Mouse (Mus musculus): Measurements from ENCODE around the gene Gm21972. TPM values are rescaled to one million over a fixed set of nuclear protein-coding genes. Genes with fewer than 3 reads are reported as not detected.

Gm21972 gene
- polyA plus RNA-seq, 1 experiment from 2014 or later, result not detected

- Histone ChIP-seq H3K27me3 (ENCODE audit: low read depth, poor library complexity, severe bottlenecking) (no peaks in the 10 kb centered on the region), H3K4me1 (no peaks in the 10 kb centered on the region), H3K9me3 (replicated peaks) (no peaks in the 10 kb centered on the region), H3K4me3 (no peak overlapping the region), H3K36me3 (peaks cover 74% of the 10 kb centered on the region), H3K27ac (no peak overlapping the region)
- no peak for DNase-seq (ENCODE audit: low spot score)
- WGBS, result 91% methylated on average over 9 of the region's 9 CpGs
These were observed 69.3 kb downstream of the Gm21972 start for GRCm38 (mm10) chr1:86202617-86203219.

GRCm38 (mm10) chr1:86210676-86211075, 77.2 kb downstream of the Gm21972 start:
- Histone ChIP-seq H3K9me3 (replicated peaks) (no peaks in the 10 kb centered on the region), H3K36me3 (peaks cover 49% of the 10 kb centered on the region), H3K27me3 (ENCODE audit: low read depth, poor library complexity, severe bottlenecking) (no peaks in the 10 kb centered on the region), H3K4me1 (no peaks in the 10 kb centered on the region), H3K4me3 (no peak overlapping the region), H3K27ac (no peak overlapping the region)
- 87% methylated on average over 7 of the region's 7 CpGs for WGBS
- no peak for DNase-seq (ENCODE audit: low spot score)

- peaks cover 47% of the 10 kb centered on the region for H3K36me3 ChIP-seq
- H3K4me1 ChIP-seq, result no peaks in the 10 kb centered on the region
- H3K9me3 ChIP-seq (replicated peaks), result no peaks in the 10 kb centered on the region
- H3K27me3 ChIP-seq (ENCODE audit: low read depth, poor library complexity, severe bottlenecking), result no peaks in the 10 kb centered on the region
- no peak overlapping the region for H3K27ac ChIP-seq
- 92% methylated on average over 1 of the region's 1 CpGs for WGBS
- no peak for DNase-seq (ENCODE audit: low spot score)
- H3K4me3 ChIP-seq, result no peak overlapping the region
These were observed 78.1 kb downstream of the Gm21972 start for GRCm38 (mm10) chr1:86211498-86211897.

Other genes starting within 250 kb of the Gm21972 start
- gene Itm2c, start 239.4 kb upstream of the Gm21972 start, polyA plus RNA-seq (2016; fragmentation: Nextera tagmentation; extraction: Ambion mirVana), result 170 and 188 TPM in 2 replicates
- 0.13 TPM in 1 of 2 replicates, not detected in the other for gene 4933407L21Rik, start 205.2 kb upstream of the Gm21972 start, polyA plus RNA-seq (2016; fragmentation: Nextera tagmentation; extraction: Ambion mirVana)
- not detected in 2 replicates for gene Gpr55, start 172.6 kb upstream of the Gm21972 start, polyA plus RNA-seq (2016; fragmentation: Nextera tagmentation; extraction: Ambion mirVana)
- gene Spata3, start 116.8 kb upstream of the Gm21972 start, polyA plus RNA-seq (2016; fragmentation: Nextera tagmentation; extraction: Ambion mirVana), result not detected in 2 replicates
- 0.19 and 0.28 TPM in 2 replicates for gene 2810459M11Rik, start 87.8 kb upstream of the Gm21972 start, polyA plus RNA-seq (2016; fragmentation: Nextera tagmentation; extraction: Ambion mirVana)
- 220 and 233 TPM in 2 replicates for gene Psmd1, start 69.2 kb upstream of the Gm21972 start, polyA plus RNA-seq (2016; fragmentation: Nextera tagmentation; extraction: Ambion mirVana)
- 0.28 and 0.50 TPM in 2 replicates for gene Htr2b, start 21.7 kb upstream of the Gm21972 start, polyA plus RNA-seq (2016; fragmentation: Nextera tagmentation; extraction: Ambion mirVana)
- gene Armc9, start 21.1 kb downstream of the Gm21972 start, polyA plus RNA-seq (2016; fragmentation: Nextera tagmentation; extraction: Ambion mirVana), result 34.6 and 37.3 TPM in 2 replicates
- 3.4 and 3.9 TPM in 2 replicates for gene B3gnt7, start 169.2 kb downstream of the Gm21972 start, polyA plus RNA-seq (2016; fragmentation: Nextera tagmentation; extraction: Ambion mirVana)
- 554 and 638 TPM in 2 replicates for gene Ncl, start 225.8 kb downstream of the Gm21972 start, polyA plus RNA-seq (2016; fragmentation: Nextera tagmentation; extraction: Ambion mirVana)